Mouse (Mus musculus): ENCODE results near the gene Gpr65.
"Not testable (repeated sequence)": the region's sequence is repeated elsewhere in the genome, so short reads cannot be mapped to it uniquely, and the experiment has no call there.

The Gpr65 gene

DNA sequence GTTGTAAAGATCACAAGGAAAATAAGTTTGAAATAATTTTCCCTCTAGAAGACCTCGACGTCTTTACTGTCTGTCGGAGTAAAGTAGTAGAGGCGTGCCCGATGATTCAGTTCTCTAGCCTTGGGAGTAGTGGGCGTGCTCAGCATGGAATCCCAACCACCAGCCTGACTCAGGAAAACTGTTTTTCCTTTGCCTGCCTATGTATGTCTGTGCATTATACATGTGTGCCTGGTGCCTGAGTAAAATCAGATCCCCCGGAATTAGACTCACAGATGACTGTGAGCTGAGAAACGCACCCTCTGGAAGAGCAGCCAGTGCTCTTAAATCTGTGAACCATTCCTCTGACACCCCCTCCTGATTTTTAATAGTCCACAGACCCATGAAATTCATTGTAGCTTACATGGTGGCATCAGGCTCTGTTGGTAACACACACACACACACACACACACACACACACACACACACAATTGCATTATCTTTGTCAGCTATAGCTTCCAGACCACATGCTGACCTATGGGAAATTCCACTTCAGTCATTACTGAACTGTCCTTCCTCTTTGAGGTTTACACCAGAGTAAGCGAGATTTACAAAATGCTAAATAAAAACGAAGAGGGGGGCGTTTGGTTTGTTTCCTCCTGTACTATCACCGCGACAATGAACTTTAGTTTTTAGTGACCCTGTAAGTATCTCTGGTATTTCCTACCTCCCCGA lies 14.5 kb downstream of the Gpr65 start:
- no peak for DNase-seq (ENCODE audit: low spot score)

DNA sequence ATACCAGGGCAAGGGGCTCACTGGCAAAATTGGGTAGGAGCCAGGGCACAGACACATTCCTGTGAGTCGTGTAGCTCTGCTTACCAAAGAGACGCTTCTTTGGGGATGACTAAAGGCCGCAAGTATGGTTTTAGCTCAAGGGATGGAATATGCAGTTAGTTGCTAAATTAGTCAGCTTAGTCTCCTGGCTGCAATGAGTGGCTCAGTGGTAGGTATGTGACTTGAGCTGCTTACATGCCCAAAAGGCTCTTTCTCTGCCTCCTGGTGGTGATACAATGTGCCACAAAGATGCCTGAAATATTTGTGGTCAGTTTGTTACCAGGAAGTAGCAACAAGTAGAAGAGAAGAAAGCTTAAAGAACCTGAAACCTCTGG lies 15.0 kb downstream of the Gpr65 start:
- no peak for DNase-seq (ENCODE audit: low spot score)

DNA sequence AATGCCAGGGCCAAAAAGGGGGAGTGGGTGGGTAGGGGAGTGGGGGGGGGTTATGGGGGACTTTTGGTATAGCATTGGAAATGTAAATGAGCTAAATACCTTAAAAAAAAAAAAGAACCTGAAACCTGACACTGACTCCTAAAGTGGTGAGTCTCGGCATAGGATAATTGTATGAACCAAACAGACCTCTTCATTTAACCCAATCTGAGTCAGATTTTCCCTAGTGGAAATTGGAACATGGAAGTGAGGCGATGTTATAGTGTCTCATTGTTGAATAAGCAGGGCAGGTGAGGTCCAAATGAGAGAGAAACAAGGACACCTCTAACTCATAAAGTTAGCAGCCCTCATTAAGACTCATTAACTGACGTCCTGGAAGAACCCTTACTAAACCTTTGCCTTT lies 16.0 kb downstream of the Gpr65 start:
- DNase-seq (ENCODE audit: low spot score), result no peak

DNA sequence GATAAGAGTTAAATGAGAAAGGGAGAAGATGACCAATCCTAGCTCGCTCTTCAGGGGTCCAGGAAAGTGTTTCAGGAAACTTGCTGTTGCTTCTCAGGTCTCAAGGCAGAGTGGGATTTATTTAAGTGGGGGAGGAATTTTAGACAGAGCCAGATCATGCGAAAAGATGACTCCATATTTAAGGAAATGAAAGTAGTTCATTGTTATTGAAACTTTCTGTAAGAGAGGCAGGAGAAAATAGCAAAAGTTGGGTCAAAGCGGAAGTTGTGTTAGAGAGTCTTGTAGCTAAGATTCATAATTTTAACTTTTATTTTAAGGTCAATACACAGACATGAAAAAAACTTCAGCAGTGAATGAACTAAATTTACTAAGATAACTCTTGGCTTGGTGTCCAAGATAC lies 22.0 kb downstream of the Gpr65 start:
- no peak for DNase-seq (ENCODE audit: low spot score)

DNA sequence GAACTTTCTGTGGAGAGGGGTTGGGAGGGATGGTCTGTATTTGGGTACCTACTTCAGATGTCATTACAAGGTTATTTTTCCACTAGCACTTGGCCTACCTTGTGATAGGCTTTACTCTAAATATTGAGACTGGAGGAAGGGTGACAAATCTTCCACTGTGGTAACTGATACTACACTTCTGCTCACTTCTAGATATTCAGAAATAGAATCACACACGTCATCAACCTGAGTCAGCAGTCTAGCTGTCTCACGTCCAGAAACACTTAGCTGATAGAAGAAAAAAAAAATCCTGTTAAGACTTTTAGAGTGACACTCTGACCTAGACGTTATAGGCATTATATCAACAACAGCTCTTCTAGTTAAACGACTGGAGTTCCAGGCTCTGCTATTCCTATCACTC lies 23.8 kb downstream of the Gpr65 start:
- no peak for DNase-seq (ENCODE audit: low spot score)

DNA sequence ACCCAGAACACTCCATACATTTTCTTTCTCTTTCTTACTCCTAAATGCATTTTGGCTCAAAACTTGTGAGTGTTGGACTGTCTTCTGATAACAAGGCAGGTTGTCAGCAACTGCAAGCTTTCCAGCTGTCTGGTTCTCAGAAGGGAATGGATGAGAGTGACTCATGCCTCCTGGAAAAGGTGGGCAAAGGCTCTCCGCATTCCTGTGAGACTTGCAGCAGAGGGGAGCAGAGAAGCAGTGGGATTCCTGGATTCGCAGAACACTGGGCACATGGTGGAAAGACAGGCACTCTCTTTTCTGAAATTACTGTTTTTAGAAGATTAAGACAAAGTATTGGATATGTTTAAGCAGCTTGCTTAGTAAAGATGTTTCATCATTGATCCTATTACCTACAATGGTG lies 25.8 kb downstream of the Gpr65 start:
- DNase-seq (ENCODE audit: low spot score), result no peak

DNA sequence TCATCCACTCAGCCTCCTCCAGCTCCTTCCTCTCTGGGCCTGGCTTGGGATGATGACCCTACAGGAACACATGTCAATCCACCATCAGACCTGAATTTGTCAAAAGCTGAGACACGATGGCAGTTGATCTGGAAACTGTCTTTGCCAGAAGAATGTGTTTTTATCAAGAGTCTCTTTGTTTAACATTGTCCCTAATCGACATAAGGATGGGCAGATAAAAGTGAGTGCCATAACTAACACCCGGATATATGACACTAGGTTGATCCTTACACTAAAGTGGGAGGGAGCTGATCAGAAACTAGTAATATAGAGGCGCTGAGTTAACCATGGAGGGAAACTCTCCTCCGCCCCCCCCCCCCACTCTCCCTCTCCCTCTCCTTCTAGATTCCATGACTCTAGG lies 33.5 kb downstream of the Gpr65 start:
- no peak for DNase-seq (ENCODE audit: low spot score)

DNA sequence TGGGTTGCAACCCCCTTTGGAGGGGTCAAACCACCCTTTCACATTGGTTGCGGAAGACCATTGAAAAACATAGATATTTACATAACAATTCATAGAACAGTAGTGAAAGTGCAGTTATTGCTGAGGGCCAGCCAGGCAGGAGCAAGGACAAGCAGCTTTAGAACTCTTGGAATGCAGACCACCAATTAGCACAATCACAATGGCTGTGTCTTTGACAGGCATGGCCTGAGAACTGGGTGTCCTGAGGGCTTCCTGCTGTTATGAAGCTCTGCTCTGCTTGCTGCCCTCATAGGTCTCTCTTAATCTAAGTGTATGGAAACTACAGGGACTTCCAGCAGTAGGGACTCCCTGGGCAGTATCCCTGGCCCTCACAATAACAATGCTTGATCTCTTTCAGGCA lies 34.6 kb downstream of the Gpr65 start:
- DNase-seq (ENCODE audit: low spot score), result no peak

DNA sequence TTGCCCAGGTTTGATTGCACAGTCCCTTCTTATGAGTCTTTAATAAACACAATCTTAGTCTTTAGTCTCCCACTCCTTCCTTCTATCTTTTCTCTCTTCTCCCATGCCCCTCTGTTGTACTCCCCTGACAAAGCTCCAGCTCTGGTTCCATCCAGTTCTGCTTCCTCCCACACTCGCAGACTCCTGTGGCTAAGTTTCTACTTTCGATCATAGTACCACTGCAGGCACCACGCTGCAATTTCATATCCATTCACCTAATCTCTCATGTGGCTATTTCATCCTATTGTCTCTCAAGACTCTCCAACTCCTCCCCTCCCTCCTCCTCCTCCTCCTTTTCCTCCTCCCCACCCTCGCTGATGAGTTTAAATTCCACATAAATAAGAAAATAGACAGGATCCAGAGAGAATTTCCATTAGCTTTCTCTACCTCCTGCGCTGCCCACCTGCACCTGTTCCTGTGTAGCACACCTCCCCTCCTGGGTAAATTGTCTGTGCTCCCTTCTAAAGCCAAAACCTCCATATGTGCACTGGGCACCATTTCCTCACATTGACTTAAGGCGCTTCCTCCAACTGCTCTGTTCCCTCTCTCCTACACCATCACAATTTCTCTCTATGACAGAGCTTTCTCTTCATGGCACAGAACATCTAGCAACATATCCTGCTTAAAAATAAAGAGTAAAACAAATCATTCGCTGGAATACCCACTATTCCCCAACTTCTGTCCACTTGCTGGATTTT lies 38.9 kb downstream of the Gpr65 start:
- DNase-seq (ENCODE audit: low spot score), result no peak

DNA sequence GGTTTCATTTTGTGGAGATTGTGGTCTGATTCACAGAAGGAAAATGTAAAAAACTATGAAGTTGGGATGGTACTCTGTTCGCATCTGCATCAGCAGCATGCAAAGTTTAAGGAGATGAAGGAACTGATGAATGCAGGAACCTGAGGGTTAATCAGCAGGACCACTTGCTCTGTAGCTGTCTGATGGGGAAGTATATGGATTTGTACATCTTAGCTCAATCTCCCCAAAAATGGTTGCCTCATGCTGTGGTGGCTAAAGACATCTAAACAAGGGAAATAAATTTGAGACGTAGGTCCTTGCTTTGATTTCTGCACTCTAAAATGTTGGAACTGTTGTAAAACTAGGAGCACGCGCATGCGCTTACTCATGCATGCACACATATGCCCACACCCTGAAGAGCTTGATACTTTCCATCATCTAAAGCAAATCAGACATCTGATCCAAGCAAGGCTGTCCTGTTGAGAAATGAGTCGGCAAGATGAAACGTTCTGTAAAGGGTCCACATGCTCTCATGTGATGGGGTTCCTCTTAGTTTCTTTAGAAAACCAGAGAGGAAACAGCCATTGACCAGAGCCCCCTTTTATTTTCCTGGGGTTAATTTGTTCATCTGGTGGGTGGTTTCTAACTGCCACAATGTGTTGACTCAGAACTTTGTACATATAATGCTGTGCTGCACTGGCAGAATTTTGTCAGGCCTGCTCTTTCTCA lies 43.1 kb downstream of the Gpr65 start:
- no peak for DNase-seq (ENCODE audit: low spot score)

DNA sequence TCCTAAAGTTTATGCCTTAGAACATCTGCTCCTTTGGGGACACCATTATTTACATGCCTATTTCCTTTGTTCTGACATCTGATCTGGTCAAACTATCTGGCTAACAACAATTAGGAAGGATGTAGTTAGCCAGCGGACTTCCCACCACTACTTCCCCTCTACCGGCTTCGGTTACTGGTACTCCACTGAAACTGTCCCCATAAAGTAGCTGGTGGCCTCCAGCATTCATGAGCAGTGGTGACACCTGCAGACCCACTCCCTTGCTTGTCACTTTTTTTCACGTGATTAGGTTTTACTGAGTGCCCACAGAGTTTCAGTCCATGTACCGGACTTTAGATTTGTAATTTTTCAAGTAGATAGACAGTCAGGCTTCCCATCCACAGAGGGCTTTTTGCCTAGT lies 47.5 kb downstream of the Gpr65 start:
- no peak for DNase-seq (ENCODE audit: low spot score)

DNA sequence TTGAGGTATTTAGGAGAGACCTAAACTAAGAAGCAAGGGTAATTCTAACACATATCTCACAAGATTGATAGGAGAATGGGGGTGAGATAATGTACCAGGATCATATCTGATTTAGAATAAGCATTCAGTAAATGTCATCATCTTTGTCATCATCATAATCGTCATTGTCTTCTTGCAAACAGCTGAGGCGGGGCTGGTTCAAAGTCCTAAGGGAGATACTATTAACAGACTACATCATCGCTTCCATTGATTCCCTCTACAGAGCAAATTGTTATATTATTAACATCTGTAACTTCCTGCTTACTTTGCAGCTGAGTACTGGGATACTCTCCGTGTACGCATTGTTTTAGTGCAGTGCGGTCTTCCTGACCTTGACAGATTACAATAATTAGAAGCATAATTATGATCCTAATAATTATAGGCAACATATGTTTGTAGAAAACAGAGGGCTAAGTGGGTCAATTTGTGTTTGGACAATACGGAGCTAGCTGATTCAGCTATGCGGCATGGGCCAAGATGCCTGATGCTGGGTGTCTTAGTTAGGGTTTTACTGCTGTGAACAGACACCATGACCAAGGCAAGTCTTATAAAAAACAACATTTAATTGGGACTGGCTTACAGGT lies 49.4 kb downstream of the Gpr65 start:
- DNase-seq (ENCODE audit: low spot score), result no peak

DNA sequence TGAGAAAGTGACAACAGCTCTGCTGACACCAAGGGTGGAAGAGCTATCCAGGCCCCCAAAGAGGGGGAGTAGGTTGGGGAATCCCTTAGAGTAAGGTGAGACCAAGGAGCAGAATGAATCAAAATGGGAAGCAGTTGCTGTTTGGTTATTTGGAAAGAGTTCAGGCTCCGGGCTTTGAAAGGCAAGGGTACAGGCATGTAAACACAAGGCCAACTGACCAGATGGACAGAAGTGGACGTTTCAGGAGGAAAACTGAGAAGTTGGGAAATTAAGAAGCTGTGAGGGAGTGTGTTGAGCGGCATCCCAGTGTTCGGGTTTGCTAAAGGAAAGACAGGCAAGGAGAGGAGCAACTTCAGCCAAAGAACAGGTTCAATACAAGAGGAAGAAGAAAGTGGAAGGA lies 54.0 kb downstream of the Gpr65 start:
- DNase-seq (ENCODE audit: low spot score), result no peak

DNA sequence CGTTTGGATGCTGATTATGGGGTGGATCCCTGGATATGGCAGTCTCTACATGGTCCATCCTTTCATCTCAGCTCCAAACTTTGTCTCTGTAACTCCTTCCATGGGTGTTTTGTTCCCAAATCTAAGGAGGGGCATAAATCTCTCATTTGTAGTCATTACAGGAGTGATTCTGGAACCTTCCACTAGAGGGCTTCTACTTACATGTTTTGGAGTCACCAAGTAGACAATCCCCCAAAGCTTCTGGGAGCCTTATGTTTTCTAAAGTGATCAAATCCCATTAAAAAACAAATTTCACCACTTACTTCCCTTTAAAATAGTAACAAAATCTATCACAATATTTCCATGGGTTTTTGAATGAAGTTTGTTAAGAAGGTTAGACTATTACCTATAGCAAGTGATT lies 55.7 kb downstream of the Gpr65 start:
- not testable (repeated sequence) for DNase-seq (ENCODE audit: low spot score)

All from ovary, postnatal 36 days (tissue).